Mouse (Mus musculus) forebrain, embryonic 14.5 days (tissue): ENCODE results near the gene Ndufv1. TPM values are rescaled to one million over a fixed set of nuclear protein-coding genes. Genes with fewer than 3 reads are reported as not detected.
A peak's percentile ranks its signal among the peaks of the same experiment; 100 is the strongest.

Source experiments
- ATAC-seq: fragments of 200-750 bp; cut with Nextera tagmentation; 2 replicates; pipeline ENCODE4 v1.8.0; 2017; ENCODE audit warnings: mild to moderate bottlenecking, moderate library complexity
- DNase-seq: peaks from one replicate; pipeline ENCODE4 v3.0.0-alpha.2; 2015; ENCODE audit warnings: low spot score
- H3K27ac ChIP-seq: fragments of 300-500 bp; sonication (generic); 2 replicates; pipeline ENCODE4 v1.5.1; 2014; ENCODE audit warnings: low read depth, mild to moderate bottlenecking, control low read depth, low read length, moderate library complexity
- H3K27me3 ChIP-seq: fragments of 300-500 bp; sonication (generic); replicated peaks from 2 replicates; pipeline ENCODE4 v1.6.1; 2014; ENCODE audit warnings: low read length, control low read depth, mixed read lengths; ENCODE audit not compliant: control insufficient read depth, insufficient read depth
- H3K36me3 ChIP-seq: fragments of 300-500 bp; sonication (generic); 2 replicates; pipeline ENCODE4 v1.6.1; 2014; ENCODE audit warnings: low read length, control low read depth; ENCODE audit not compliant: control insufficient read depth, insufficient read depth
- H3K4me1 ChIP-seq: fragments of 300-500 bp; sonication (generic); 2 replicates; pipeline ENCODE4 v1.6.1; 2014; ENCODE audit warnings: antibody characterized with exemption, low read length, control low read depth; ENCODE audit not compliant: control insufficient read depth, insufficient read depth
- H3K4me2 ChIP-seq: fragments of 300-500 bp; sonication (generic); 2 replicates; pipeline ENCODE4 v1.6.1; 2014; ENCODE audit warnings: mild to moderate bottlenecking, control low read depth, low read length
- H3K4me3 ChIP-seq: fragments of 300-500 bp; sonication (generic); 2 replicates; pipeline ENCODE4 v1.5.1; 2014; ENCODE audit warnings: low read depth, low read length, control low read depth
- H3K9ac ChIP-seq: fragments of 300-500 bp; sonication (generic); 2 replicates; pipeline ENCODE4 v1.6.1; 2014; ENCODE audit warnings: mild to moderate bottlenecking, low read length, control low read depth, moderate library complexity
- H3K9me3 ChIP-seq: fragments of 300-500 bp; sonication (generic); replicated peaks from 2 replicates; pipeline ENCODE4 v1.6.1; 2016; ENCODE audit warnings: low read length, control low read depth, mixed read lengths; ENCODE audit not compliant: control insufficient read depth
- WGBS: fragments of 180-500 bp; shearing (Covaris S2); extraction: QIAGEN DNeasy Blood & Tissue Kit; methylation state at CpG from one replicate; pipeline ENCODE4 v1.1.7; 2014; 5-methylcytosine and 5-hydroxymethylcytosine counted together
- polyA plus RNA-seq: library from polyadenylated mRNA; unstranded; fragments of >200 nt; fragmentation: Nextera tagmentation; extraction: Ambion mirVana; gene quantifications from 2 replicates; pipeline ENCODE4 v1.2.1, GENCODE M21; 2014

Ndufv1 gene
- polyA plus RNA-seq, 1 experiment from 2014 or later = 254 TPM

- DNase-seq (no peak), ATAC-seq (no peak)
- 90% methylated on average over 12 of the region's 12 CpGs for WGBS
- peaks cover 2% of the 10 kb centered on the region; the same call in 1 of the 2 replicates for H3K4me1 ChIP-seq
- H3K4me3 ChIP-seq = no peak overlapping the region
- H3K9me3 ChIP-seq = no peaks in the 10 kb centered on the region
- H3K9ac ChIP-seq = no peak overlapping the region
- H3K36me3 ChIP-seq = 0 out of 2 replicates have a peak, but pooled peaks cover 2% of the 10 kb centered on the region
- no peaks in the 10 kb centered on the region for H3K27me3 ChIP-seq
- H3K27ac ChIP-seq = no peak overlapping the region
- H3K4me2 ChIP-seq = 0 out of 2 replicates have a peak overlapping the region, but pooled peaks have one; percentile 3
Observed at GRCm38 (mm10) chr19:4036327-4037045, 23.9 kb upstream of the Ndufv1 start.

DNA sequence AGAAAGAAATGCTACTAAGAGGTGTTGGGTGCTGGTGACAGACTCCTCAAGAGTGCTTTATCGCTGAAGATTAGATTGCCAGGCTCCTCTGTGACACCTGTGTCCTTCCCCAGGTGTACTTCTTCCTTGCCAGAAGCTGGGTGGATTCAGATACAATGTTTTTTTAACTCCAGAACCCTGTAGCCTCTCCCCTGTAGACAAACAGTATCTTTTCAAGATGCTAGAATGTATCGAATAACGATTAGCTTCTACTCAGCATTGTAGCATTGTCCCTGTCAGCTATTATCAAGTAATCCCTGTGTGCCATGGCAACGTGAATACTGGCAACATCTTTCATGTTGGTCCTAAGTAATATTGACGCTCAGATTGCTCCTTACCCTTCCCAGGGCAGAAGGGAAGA is 21.1 kb upstream of the Ndufv1 start:
- Histone ChIP-seq H3K27me3 (no peaks in the 10 kb centered on the region), H3K27ac (no peak overlapping the region), H3K9ac (no peak overlapping the region), H3K36me3 (0 out of 2 replicates have a peak, but pooled peaks cover 2% of the 10 kb centered on the region), H3K9me3 (no peaks in the 10 kb centered on the region), H3K4me3 (no peak overlapping the region), H3K4me1 (peaks cover 2% of the 10 kb centered on the region; the same call in 1 of the 2 replicates), H3K4me2 (no peak overlapping the region)
- 59% methylated on average over 5 of the region's 5 CpGs for WGBS
- DNase-seq (no peak), ATAC-seq (no peak)

- no peak overlapping the region for H3K9ac ChIP-seq
- no peak for DNase-seq
- H3K4me1 ChIP-seq = peaks cover 2% of the 10 kb centered on the region; the same call in 1 of the 2 replicates
- ATAC-seq = no peak
- H3K36me3 ChIP-seq = 0 out of 2 replicates have a peak, but pooled peaks cover 2% of the 10 kb centered on the region
- H3K27ac ChIP-seq = no peak overlapping the region
- no peak overlapping the region for H3K4me2 ChIP-seq
- WGBS = 75% methylated on average over 3 of the region's 3 CpGs
- H3K9me3 ChIP-seq = no peaks in the 10 kb centered on the region
- no peaks in the 10 kb centered on the region for H3K27me3 ChIP-seq
- no peak overlapping the region for H3K4me3 ChIP-seq
Observed at GRCm38 (mm10) chr19:4033298-4033697, 20.7 kb upstream of the Ndufv1 start.

- no peaks in the 10 kb centered on the region for H3K27me3 ChIP-seq
- no peak overlapping the region for H3K4me2 ChIP-seq
- H3K27ac ChIP-seq = no peak overlapping the region
- H3K9me3 ChIP-seq = no peaks in the 10 kb centered on the region
- H3K4me1 ChIP-seq = peaks cover 2% of the 10 kb centered on the region; the same call in 1 of the 2 replicates
- no peak for DNase-seq
- H3K36me3 ChIP-seq = 0 out of 2 replicates have a peak, but pooled peaks cover 2% of the 10 kb centered on the region
- ATAC-seq = no peak
- no peak overlapping the region for H3K4me3 ChIP-seq
- WGBS = 54% methylated on average over 7 of the region's 7 CpGs
- no peak overlapping the region for H3K9ac ChIP-seq
Observed at GRCm38 (mm10) chr19:4032668-4033067, 20.1 kb upstream of the Ndufv1 start.

DNA sequence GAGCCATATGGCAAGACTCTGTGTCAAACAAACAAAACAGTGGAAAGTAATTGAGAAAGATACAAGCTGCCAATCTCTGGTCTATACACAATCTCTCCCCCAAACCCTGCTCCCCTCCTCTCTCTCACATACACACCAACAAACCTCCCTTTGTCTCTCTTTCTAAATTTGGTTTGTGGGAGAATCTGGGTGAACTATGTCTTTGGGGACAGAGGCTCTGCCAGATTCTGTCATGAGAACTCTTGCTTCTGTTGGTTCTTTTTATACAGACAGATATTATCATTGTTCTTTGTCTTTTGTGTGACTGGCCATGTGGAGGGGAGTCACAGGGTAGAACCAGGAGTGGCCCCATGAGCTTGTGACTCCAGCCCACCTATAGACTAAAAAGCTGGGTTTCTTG is 15.0 kb upstream of the Ndufv1 start:
- no peak for DNase-seq
- Histone ChIP-seq H3K4me2 (no peak overlapping the region), H3K27ac (no peak overlapping the region), H3K9me3 (no peaks in the 10 kb centered on the region), H3K4me1 (no peaks in the 10 kb centered on the region), H3K4me3 (no peak overlapping the region), H3K36me3 (no peaks in the 10 kb centered on the region), H3K27me3 (no peaks in the 10 kb centered on the region), H3K9ac (no peak overlapping the region)
- no peak for ATAC-seq

DNA sequence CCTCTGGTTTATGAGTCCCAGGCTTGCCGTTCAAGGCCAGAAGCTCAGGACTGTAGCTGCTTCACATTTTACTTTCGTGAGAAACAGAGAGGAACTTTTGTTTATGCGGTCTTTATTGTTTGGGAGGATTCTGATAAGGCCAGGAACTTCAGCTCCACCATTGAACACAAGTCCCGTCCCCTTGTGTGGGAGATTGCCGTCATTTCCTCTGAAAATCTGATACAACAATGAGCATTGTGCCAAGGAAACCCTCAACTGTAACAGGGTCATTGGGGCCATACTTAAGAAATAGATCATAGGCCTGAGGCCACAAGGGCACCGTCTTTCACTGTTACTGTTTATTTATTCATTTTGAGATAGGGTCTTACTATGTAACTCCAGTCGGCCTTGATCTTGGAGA is 10.6 kb upstream of the Ndufv1 start:
- H3K9me3 ChIP-seq = no peaks in the 10 kb centered on the region
- no peak overlapping the region for H3K4me3 ChIP-seq
- 85% methylated on average over 7 of the region's 7 CpGs for WGBS
- H3K9ac ChIP-seq = no peak overlapping the region
- H3K27ac ChIP-seq = no peak overlapping the region
- ATAC-seq (no peak), DNase-seq (no peak)
- no peak overlapping the region for H3K4me2 ChIP-seq
- no peaks in the 10 kb centered on the region for H3K4me1 ChIP-seq
- H3K27me3 ChIP-seq = no peaks in the 10 kb centered on the region
- H3K36me3 ChIP-seq = no peaks in the 10 kb centered on the region

GRCm38 (mm10) chr19:4018743-4019583 is 6.4 kb upstream of the Ndufv1 start:
- H3K9me3 ChIP-seq = no peaks in the 10 kb centered on the region
- peak; percentile 87 for DNase-seq
- H3K27me3 ChIP-seq = no peaks in the 10 kb centered on the region
- WGBS = 26% methylated on average over 18 of the region's 18 CpGs
- no peak overlapping the region for H3K4me2 ChIP-seq
- peak; percentile 66; the same call in 1 of the 2 replicates for ATAC-seq
- H3K4me3 ChIP-seq = no peak overlapping the region
- no peaks in the 10 kb centered on the region for H3K36me3 ChIP-seq
- no peak overlapping the region for H3K9ac ChIP-seq
- no peak overlapping the region for H3K27ac ChIP-seq
- H3K4me1 ChIP-seq = no peaks in the 10 kb centered on the region

- 66% methylated on average over 10 of the region's 10 CpGs for WGBS
- ATAC-seq (no peak), DNase-seq (no peak)
- Histone ChIP-seq H3K36me3 (no peaks in the 10 kb centered on the region), H3K9ac (no peak overlapping the region), H3K4me1 (no peaks in the 10 kb centered on the region), H3K4me3 (no peak overlapping the region), H3K4me2 (no peak overlapping the region), H3K27me3 (no peaks in the 10 kb centered on the region), H3K27ac (no peak overlapping the region), H3K9me3 (no peaks in the 10 kb centered on the region)
Observed at GRCm38 (mm10) chr19:4017921-4018587, 5.4 kb upstream of the Ndufv1 start.
